Mouse (Mus musculus) midbrain, embryonic 15.5 days (tissue): ENCODE data around the gene Asna1. TPM values are rescaled to one million over a fixed set of nuclear protein-coding genes. Genes with fewer than 3 reads are reported as not detected.

Source experiments
- ATAC-seq: fragments of 200-750 bp; cut with Nextera tagmentation; replicated peaks from 2 replicates; pipeline ENCODE4 v1.8.0; 2017; ENCODE audit warnings: moderate TSS enrichment
- H3K27ac ChIP-seq: fragments of 300-500 bp; sonication (generic); 2 replicates; pipeline ENCODE4 v1.5.1; 2015; ENCODE audit warnings: mild to moderate bottlenecking, inconsistent platforms
- H3K27me3 ChIP-seq: fragments of 300-500 bp; sonication (generic); replicated peaks from 2 replicates; pipeline ENCODE4 v1.6.1; 2015; ENCODE audit warnings: inconsistent platforms
- H3K36me3 ChIP-seq: fragments of 300-500 bp; sonication (generic); replicated peaks from 2 replicates; pipeline ENCODE4 v1.6.1; 2015; ENCODE audit warnings: inconsistent platforms
- H3K4me1 ChIP-seq: fragments of 300-500 bp; sonication (generic); 2 replicates; pipeline ENCODE4 v1.6.1; 2015; ENCODE audit warnings: inconsistent platforms
- H3K4me2 ChIP-seq: fragments of 300-500 bp; sonication (generic); 2 replicates; pipeline ENCODE4 v1.6.1; 2015; ENCODE audit warnings: inconsistent platforms, mild to moderate bottlenecking, moderate library complexity
- H3K4me3 ChIP-seq: fragments of 300-500 bp; sonication (generic); 2 replicates; pipeline ENCODE4 v1.5.1; 2015; ENCODE audit warnings: mild to moderate bottlenecking, inconsistent platforms
- H3K9ac ChIP-seq: fragments of 300-500 bp; sonication (generic); 2 replicates; pipeline ENCODE4 v1.6.1; 2015; ENCODE audit warnings: mild to moderate bottlenecking, inconsistent platforms
- H3K9me3 ChIP-seq: fragments of 300-500 bp; sonication (generic); 2 replicates; pipeline ENCODE4 v1.6.1; 2016; ENCODE audit warnings: inconsistent platforms
- WGBS: fragments of 180-500 bp; shearing (Covaris S2); methylation state at CpG from one replicate; pipeline ENCODE4 v1.1.7; 2015; ENCODE audit warnings: mixed read lengths; 5-methylcytosine and 5-hydroxymethylcytosine counted together
- polyA plus RNA-seq: library from polyadenylated mRNA; unstranded; fragments of >200 nt; fragmentation: Nextera tagmentation; extraction: Ambion mirVana; gene quantifications from 2 replicates; pipeline ENCODE4 v1.2.1, GENCODE M21; 2015

The Asna1 gene
- polyA plus RNA-seq, 1 experiment from 2014 or later = 146 TPM

DNA sequence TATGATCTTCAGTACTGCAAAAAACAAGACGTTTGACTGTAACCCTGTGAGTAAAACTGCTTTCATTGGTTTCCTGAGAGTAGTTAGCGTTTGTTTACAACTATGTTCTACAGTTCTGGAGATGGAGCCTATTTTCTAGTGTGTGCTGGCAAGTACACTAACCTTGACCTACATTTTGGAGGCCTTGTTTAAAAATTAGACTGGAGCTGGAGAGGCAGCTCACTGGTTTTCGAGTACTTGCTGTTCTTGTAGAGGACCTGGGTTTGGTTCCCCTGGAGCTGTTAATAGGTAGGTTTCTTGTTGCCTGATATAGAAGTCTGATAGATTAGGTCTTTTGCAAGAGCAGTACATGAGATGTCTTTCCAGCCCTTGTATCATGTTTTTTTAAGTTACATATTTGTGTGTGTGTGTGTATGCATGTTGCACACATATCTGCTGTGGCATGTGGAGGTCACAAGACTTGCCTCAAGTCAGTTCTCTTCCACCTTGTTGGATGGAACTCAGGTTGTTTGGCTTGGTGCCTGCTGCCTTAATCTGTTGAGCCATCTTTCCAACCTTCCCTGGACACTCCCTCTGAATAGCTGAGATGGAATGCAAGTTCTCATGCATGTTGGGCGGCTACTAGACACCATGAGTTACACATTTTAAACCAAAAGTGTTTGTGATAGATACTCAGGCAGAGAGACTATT, 7.7 kb upstream of the Asna1 start:
- ATAC-seq = no peak
- H3K4me1 ChIP-seq = peaks cover 31% of the 10 kb centered on the region
- no peak overlapping the region for H3K4me3 ChIP-seq
- no peak overlapping the region for H3K27ac ChIP-seq
- 88% methylated on average over 4 of the region's 4 CpGs for WGBS
- H3K36me3 ChIP-seq = peaks cover 29% of the 10 kb centered on the region
- no peaks in the 10 kb centered on the region for H3K27me3 ChIP-seq
- H3K9me3 ChIP-seq = no peaks in the 10 kb centered on the region
- no peak overlapping the region for H3K9ac ChIP-seq
- H3K4me2 ChIP-seq = no peak overlapping the region

DNA sequence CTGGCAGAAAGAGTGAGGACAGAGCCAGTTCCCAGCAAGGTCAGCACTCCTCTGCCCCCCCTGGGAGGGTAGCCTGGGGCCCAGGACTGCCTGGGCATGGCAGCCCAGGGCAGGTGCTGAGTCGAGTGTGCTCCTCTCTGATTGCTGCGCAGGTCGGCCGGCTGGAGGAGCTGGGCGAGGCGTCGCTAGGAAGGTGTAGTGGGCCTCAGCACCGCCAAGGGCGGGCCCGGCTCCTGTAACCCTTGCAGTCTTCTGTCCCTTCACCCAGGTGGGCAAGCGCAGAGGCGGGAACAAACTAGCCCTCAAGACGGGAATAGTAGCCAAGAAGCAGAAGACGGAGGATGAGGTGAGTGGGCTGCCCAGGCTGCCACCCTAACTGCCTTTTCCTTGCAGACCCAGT, 4.2 kb upstream of the Asna1 start:
- ATAC-seq = no peak
- WGBS = 92% methylated on average over 14 of the region's 14 CpGs
- Histone ChIP-seq H3K27me3 (no peaks in the 10 kb centered on the region), H3K9ac (peak overlapping the region; percentile 96; the same call in 1 of the 2 replicates), H3K4me3 (0 out of 2 replicates have a peak overlapping the region, but pooled peaks have one; percentile 93), H3K4me2 (no peak overlapping the region; the same call in 1 of the 2 replicates), H3K36me3 (peaks cover 29% of the 10 kb centered on the region), H3K9me3 (no peaks in the 10 kb centered on the region), H3K4me1 (peaks cover 32% of the 10 kb centered on the region), H3K27ac (no peak overlapping the region)

DNA sequence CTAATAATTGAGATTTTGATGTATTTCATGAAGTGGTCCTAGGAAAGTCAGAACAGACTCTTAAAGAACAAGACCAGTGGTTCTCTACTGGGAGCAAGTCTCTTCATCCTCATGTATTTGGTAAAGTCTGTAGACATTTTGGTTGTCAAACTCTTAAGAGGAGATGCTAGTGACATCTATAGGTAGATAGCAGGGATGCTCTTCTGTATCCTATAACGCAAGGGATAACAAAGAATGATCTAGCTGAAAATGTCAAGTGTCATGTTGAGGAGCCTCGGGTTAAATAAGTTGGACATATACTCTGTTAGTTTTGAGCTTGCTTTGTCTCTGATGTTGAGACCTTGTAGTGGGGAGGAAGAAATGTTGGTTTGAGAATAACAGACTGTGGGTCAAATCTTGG, 2.8 kb upstream of the Asna1 start:
- peak overlapping the region; percentile 93 for H3K4me3 ChIP-seq
- peaks cover 40% of the 10 kb centered on the region for H3K4me1 ChIP-seq
- WGBS = 12% methylated on average over 2 of the region's 2 CpGs
- H3K4me2 ChIP-seq = peak overlapping the region; percentile 84
- H3K27me3 ChIP-seq = no peaks in the 10 kb centered on the region
- no peak for ATAC-seq
- peak overlapping the region; percentile 96 for H3K9ac ChIP-seq
- no peaks in the 10 kb centered on the region for H3K9me3 ChIP-seq
- H3K27ac ChIP-seq = no peak overlapping the region
- peaks cover 32% of the 10 kb centered on the region for H3K36me3 ChIP-seq

DNA sequence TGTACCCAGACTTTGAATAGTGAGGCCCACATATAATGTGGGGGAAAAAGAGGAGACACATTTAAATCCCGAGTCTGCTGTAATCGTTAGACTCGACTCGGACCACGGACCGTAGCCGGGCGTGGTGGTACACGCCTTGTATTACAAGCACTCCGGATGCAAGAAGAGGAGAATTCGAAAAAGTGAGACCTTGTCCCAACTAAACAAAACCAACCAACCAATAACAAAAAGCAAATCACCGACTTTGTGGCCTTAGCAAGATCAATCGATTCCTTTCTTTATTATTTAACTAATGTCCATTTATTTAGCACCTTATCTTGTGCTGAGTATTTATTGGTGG, 2.4 kb upstream of the Asna1 start:
- Histone ChIP-seq H3K27me3 (no peaks in the 10 kb centered on the region), H3K27ac (peak overlapping the region; percentile 90), H3K4me3 (peak overlapping the region; percentile 93), H3K36me3 (peaks cover 27% of the 10 kb centered on the region), H3K4me2 (peak overlapping the region; percentile 84), H3K9me3 (no peaks in the 10 kb centered on the region), H3K9ac (peak overlapping the region; percentile 96), H3K4me1 (peaks cover 40% of the 10 kb centered on the region)
- ATAC-seq = no peak
- under 1% methylated on average over 13 of the region's 13 CpGs for WGBS

DNA sequence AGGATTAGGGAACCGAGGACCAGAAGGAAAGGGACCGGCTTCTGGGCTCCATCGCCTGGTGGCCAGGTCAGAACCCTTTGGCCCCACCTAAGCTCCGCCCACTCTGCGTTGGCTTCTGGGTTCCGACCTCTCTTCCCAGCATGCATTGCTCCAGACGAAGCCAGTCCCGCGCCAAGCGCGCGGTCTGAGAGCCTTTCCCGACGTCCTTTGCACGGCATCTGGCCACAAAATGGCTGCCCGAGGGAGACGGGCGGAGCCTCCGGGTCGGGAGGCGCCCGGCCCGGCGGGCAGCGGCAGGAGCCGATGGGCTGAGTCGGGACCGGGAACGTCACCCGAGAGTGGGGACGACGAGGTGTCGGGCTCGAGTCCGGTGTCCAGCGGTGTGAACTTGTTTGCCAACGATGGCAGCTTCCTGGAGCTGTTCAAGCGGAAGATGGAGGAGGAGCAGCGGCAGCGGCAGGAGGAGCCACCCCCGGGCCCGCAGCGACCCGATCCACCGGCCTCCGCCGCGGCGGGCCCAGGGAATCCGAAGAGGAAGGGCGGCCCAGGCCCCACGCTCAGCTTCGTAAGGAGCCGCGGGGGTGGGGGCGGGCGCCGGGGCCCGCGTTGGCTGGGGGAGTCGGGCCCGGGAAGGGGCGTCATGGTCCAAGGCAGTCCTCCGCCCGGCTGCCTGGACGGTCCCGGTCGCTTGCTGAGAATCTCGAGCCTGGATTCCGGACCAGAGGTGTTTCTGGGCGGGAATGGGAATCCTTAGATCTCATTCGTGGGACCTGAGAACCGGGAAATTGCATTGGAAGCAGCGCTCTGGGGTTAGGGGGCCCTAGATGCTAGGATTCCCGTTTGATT, 1.8 kb upstream of the Asna1 start, which contains the start of gene Trir:
TSS of gene Trir (plus strand) at position 154 of the 846 bp plus-strand sequence.
- no peaks in the 10 kb centered on the region for H3K27me3 ChIP-seq
- H3K4me3 ChIP-seq = peak within 1 kb of the TSS; percentile 93
- peaks cover 21% of the 10 kb centered on the region for H3K36me3 ChIP-seq
- H3K27ac ChIP-seq = peak within 1 kb of the TSS; percentile 90
- H3K4me1 ChIP-seq = peaks cover 40% of the 10 kb centered on the region
- H3K9me3 ChIP-seq = no peaks in the 10 kb centered on the region
- peak; percentile 75 for ATAC-seq
- peak within 1 kb of the TSS; percentile 96 for H3K9ac ChIP-seq
- H3K4me2 ChIP-seq = peak within 1 kb of the TSS; percentile 84
- WGBS = under 1% methylated on average over 71 of the region's 75 CpGs

DNA sequence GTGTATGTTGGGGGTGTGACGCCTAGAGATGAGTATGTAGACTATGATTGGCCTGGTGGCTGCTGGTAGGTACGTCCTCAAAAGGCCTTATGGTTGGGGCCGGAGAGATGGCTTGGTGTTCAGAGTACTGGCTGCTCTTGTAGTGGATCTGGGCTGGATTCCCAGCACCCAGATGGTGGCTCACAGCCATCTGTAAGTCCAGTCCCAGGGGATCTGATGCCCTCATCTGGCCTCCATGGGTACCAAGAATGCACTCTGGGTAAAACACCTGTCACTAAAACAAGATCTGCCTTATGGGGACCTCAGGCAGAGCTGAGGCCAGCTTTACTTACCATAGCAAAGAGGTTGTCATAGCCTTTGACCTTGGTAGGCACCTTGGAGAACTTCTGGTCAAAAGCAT, 1.2 kb downstream of the Asna1 start:
- H3K9me3 ChIP-seq = no peaks in the 10 kb centered on the region
- H3K27me3 ChIP-seq = no peaks in the 10 kb centered on the region
- H3K4me2 ChIP-seq = peak overlapping the region; percentile 84
- no peak overlapping the region for H3K27ac ChIP-seq
- no peak for ATAC-seq
- no peak overlapping the region for H3K9ac ChIP-seq
- H3K4me3 ChIP-seq = peak overlapping the region; percentile 84; the same call in 1 of the 2 replicates
- WGBS = 92% methylated on average over 3 of the region's 3 CpGs
- peaks cover 34% of the 10 kb centered on the region for H3K4me1 ChIP-seq
- peaks cover 14% of the 10 kb centered on the region for H3K36me3 ChIP-seq

DNA sequence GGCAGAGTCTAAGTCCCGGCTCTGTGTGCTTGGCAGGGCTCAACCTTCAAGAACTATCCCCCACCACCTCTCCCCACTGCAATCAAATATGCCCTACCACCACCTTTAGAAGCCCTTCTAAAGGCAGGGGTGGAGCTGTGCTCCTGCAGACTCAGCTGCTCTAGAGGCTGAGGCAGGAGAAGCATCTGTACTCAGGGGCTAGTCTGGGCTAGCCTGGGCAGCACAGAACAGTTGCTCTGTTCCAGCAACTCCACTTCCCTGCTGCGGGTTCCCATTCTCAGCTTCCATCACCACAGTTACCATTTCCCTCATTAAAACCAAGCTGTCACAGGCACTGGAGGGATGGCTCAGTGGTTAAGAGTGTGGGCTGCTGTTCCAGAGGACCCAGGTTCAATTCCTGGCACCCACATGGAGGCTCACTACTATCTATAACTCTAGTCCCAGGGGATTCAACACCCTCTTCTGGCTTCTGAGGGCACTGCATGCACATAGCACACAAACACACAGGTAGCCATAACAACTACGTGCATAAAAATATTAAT, 3.5 kb downstream of the Asna1 start:
- 94% methylated on average over 3 of the region's 3 CpGs for WGBS
- no peak overlapping the region for H3K9ac ChIP-seq
- ATAC-seq = no peak
- peaks cover 24% of the 10 kb centered on the region for H3K4me1 ChIP-seq
- peaks cover 31% of the 10 kb centered on the region for H3K36me3 ChIP-seq
- H3K27me3 ChIP-seq = no peaks in the 10 kb centered on the region
- H3K9me3 ChIP-seq = no peaks in the 10 kb centered on the region
- H3K4me3 ChIP-seq = no peak overlapping the region
- H3K4me2 ChIP-seq = no peak overlapping the region
- H3K27ac ChIP-seq = no peak overlapping the region

DNA sequence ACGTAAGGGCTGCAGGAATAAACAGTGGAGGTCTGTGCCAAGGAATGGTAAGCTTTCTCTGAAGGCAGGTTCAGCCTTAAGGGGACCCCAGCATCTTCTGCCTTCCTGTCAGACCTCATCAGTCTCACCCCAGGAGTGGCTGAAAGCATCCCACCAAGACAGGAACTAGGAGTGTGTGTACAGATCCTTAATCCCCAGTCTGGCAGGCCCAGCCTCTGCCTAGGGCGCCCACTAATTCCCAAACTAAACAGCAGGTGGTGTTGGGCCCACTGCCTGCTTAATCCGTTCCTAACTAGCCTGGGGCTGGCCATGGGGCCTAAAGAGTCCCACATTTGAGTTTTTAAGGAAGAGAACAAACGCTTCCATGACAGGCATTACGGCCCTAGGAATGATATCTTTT, 7.9 kb downstream of the Asna1 start:
- no peak for ATAC-seq
- WGBS = 26% methylated on average over 5 of the region's 5 CpGs

DNA sequence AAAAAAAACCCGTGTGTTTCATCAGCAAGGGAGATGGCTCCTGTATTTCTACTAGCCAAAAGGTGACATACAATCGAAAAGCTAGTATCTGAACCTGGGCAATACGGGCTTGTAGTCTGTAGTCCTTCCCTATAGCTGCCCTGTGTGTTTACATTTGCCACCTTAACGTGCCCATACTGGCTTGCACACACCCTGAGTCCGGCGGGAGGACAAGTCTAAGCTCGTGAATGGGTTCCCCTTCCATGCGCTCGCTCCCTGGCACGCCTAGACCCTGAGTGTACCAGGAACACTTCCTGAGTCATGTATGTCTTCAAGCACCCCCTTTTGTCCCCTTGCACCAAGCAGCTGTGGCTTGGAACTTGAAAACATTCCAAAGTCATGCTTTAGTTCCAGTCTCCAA, 8.4 kb downstream of the Asna1 start:
- Histone ChIP-seq H3K9ac (no peak overlapping the region), H3K27ac (no peak overlapping the region), H3K4me3 (no peak overlapping the region), H3K4me1 (peaks cover 6% of the 10 kb centered on the region; the same call in 1 of the 2 replicates), H3K4me2 (no peak overlapping the region), H3K27me3 (peaks cover 12% of the 10 kb centered on the region), H3K36me3 (peaks cover 26% of the 10 kb centered on the region), H3K9me3 (no peaks in the 10 kb centered on the region)
- WGBS = 74% methylated on average over 10 of the region's 10 CpGs
- ATAC-seq = no peak

More for the DNA sequence above, 7.9 kb downstream of the Asna1 start:
- Histone ChIP-seq H3K27me3 (peaks cover 10% of the 10 kb centered on the region), H3K4me2 (no peak overlapping the region), H3K4me1 (peaks cover 6% of the 10 kb centered on the region; the same call in 1 of the 2 replicates), H3K27ac (no peak overlapping the region), H3K36me3 (peaks cover 26% of the 10 kb centered on the region), H3K9me3 (no peaks in the 10 kb centered on the region), H3K4me3 (no peak overlapping the region), H3K9ac (no peak overlapping the region)

DNA sequence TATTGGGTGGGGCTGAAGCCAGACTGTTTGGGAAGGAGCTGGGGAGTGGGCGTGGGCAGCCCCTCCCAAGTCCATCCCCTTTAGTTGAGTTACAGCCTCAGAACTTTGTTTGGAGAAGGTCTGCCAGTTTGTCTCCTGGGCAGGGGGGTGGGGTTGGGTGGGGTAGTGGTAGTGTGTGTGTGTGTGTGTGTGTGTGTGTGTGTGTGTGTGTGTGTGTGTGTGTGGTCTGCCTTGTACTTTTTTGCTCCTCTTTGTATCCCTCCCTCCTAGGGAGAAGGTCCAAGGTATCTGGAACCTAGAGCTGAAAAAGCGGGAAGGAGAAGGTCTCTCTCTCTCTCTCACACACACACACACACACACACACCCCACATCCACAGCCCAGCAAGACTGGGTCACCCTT, 10.7 kb downstream of the Asna1 start, which contains the start of gene Best2:
TSS of gene Best2 (minus strand) at position 101 of the 400 bp plus-strand sequence.
- ATAC-seq = no peak
- Histone ChIP-seq H3K36me3 (peaks cover 22% of the 10 kb centered on the region), H3K9ac (peak within 1 kb of the TSS; percentile 36; the same call in 1 of the 2 replicates), H3K9me3 (no peaks in the 10 kb centered on the region), H3K4me2 (peak within 1 kb of the TSS; percentile 62), H3K4me3 (peak within 1 kb of the TSS; percentile 35), H3K27ac (no peak within 1 kb of the TSS), H3K27me3 (peaks cover 25% of the 10 kb centered on the region), H3K4me1 (peaks cover 6% of the 10 kb centered on the region; the same call in 1 of the 2 replicates)
- 55% methylated on average over 2 of the region's 2 CpGs for WGBS

DNA sequence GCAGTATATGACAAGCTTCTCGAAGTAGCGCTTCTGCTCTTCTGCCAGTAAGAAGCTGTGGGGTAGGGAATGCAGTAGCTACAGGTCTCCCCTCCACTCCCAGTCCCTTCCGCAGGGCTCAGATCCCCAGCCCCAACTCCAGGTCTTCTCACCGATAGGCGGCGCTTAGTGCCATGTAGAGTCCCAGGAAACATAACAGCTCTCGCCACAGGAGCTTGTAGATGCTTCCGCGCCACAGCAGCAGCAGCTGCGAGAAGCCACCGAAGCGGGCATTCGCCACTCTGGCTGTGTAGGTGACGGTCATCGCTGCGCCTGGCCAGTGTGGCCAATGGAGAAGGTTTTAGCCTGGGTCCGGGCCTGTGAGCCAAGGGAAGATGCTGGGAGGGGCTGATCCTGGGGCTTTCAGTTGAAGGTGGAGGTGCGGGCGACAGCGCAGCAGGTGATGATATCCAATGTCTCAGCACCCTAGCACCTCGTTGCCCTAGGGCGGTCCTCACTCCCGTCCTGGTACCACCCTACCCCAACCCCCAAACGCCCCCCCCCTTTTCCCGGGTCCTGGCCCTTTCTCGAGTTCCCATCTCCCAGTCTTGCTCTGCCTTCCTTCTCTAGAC, 11.7 kb downstream of the Asna1 start:
- peak; percentile 78 for ATAC-seq
- Histone ChIP-seq H3K9me3 (no peaks in the 10 kb centered on the region), H3K4me3 (peak overlapping the region; percentile 35), H3K9ac (peak overlapping the region; percentile 36; the same call in 1 of the 2 replicates), H3K27ac (no peak overlapping the region), H3K4me1 (peaks cover 6% of the 10 kb centered on the region; the same call in 1 of the 2 replicates), H3K36me3 (peaks cover 12% of the 10 kb centered on the region), H3K4me2 (peak overlapping the region; percentile 62), H3K27me3 (peaks cover 29% of the 10 kb centered on the region)
- WGBS = 6% methylated on average over 26 of the region's 26 CpGs

DNA sequence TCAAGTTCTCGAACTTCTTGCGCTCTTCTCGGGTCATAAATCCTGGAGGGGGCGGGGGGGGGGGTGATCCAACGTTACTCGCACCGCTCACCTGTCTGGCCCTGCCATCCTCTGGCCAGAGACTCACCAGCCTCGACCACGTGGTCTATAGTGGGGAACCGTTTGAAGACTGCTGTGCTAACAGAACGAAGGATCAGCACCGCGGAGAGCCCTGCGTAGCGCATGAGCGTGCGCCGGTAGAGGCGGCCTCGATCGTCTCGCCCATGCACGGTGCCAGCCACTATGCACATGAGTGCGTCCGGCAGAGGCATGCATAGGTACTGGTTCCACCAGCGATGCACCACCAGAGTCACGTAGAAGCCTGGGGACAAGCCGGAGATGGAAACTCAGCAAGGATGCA, 13.8 kb downstream of the Asna1 start:
- no peak overlapping the region for H3K9ac ChIP-seq
- no peak overlapping the region for H3K4me2 ChIP-seq
- H3K36me3 ChIP-seq = no peaks in the 10 kb centered on the region
- no peaks in the 10 kb centered on the region for H3K9me3 ChIP-seq
- H3K4me3 ChIP-seq = no peak overlapping the region
- peaks cover 6% of the 10 kb centered on the region; the same call in 1 of the 2 replicates for H3K4me1 ChIP-seq
- WGBS = 14% methylated on average over 28 of the region's 28 CpGs
- peaks cover 38% of the 10 kb centered on the region for H3K27me3 ChIP-seq
- H3K27ac ChIP-seq = no peak overlapping the region
- ATAC-seq = no peak
